Mouse (Mus musculus): ENCODE results near the gene Spock2. TPM values are rescaled to one million over a fixed set of nuclear protein-coding genes. Genes with fewer than 3 reads are reported as not detected.
A peak's percentile ranks its signal among the peaks of the same experiment; 100 is the strongest.
"Not testable (repeated sequence)": the region's sequence is repeated elsewhere in the genome, so short reads cannot be mapped to it uniquely, and the experiment has no call there.

The Spock2 gene
- polyA plus RNA-seq, 2 experiments = 7.6 to 17.7 TPM

- WGBS = 90% methylated on average over 2 of the region's 3 CpGs
- ATAC-seq (ENCODE audit: low FRiP score, low read depth) = no peak
These were observed 35.7 kb downstream of the Spock2 start for GRCm38 (mm10) chr10:60141656-60142160.

GRCm38 (mm10) chr10:60147510-60148047, 41.6 kb downstream of the Spock2 start:
- H3K27ac ChIP-seq (replicated peaks; ENCODE audit: low read depth, low read length); H3K9me3 ChIP-seq (ENCODE audit: control insufficient read depth, low read length); H3K36me3 ChIP-seq (ENCODE audit: control insufficient read depth, insufficient read depth, low read length); DNase-seq (ENCODE audit: low spot score); H3K27me3 ChIP-seq (ENCODE audit: control insufficient read depth, insufficient read depth, low read length); H3K4me3 ChIP-seq (replicated peaks; ENCODE audit: low read length); H3K4me1 ChIP-seq (ENCODE audit: control insufficient read depth, insufficient read depth, low read length); ATAC-seq (ENCODE audit: low FRiP score, low read depth); H3K9ac ChIP-seq (ENCODE audit: low read depth, low read length, severe bottlenecking); H3K4me2 ChIP-seq (replicated peaks; ENCODE audit: low read depth, low read length, severe bottlenecking): not testable (repeated sequence)
- 77% methylated on average over 10 of the region's 10 CpGs for WGBS

More at GRCm38 (mm10) chr10:60141656-60142160, 35.7 kb downstream of the Spock2 start:
- no peaks in the 10 kb centered on the region for H3K4me1 ChIP-seq (ENCODE audit: control insufficient read depth, insufficient read depth, low read length)
- no peak overlapping the region for H3K4me2 ChIP-seq (replicated peaks; ENCODE audit: low read depth, low read length, severe bottlenecking)
- DNase-seq (ENCODE audit: low spot score) = no peak
- TF ChIP-seq POLR2A (IDR thresholded peaks at IDR 0.05; ENCODE audit: borderline replicate concordance, extremely low read depth, insufficient read depth, insufficient read length) = no peak
- no peak overlapping the region for H3K4me3 ChIP-seq (replicated peaks; ENCODE audit: low read length)
- H3K27me3 ChIP-seq (ENCODE audit: control insufficient read depth, insufficient read depth, low read length) = no peaks in the 10 kb centered on the region
- no peak overlapping the region for H3K9ac ChIP-seq (ENCODE audit: low read depth, low read length, severe bottlenecking)
- no peaks in the 10 kb centered on the region for H3K9me3 ChIP-seq (ENCODE audit: control insufficient read depth, low read length)
- H3K36me3 ChIP-seq (ENCODE audit: control insufficient read depth, insufficient read depth, low read length) = no peaks in the 10 kb centered on the region
- no peak overlapping the region for H3K27ac ChIP-seq (replicated peaks; ENCODE audit: low read depth, low read length)

- peak; percentile 71; the same call in 1 of the 2 replicates for ATAC-seq (ENCODE audit: low FRiP score, low read depth)
- no peak for TF ChIP-seq POLR2A (IDR thresholded peaks at IDR 0.05; ENCODE audit: borderline replicate concordance, extremely low read depth, insufficient read depth, insufficient read length)
- no peaks in the 10 kb centered on the region for H3K36me3 ChIP-seq (ENCODE audit: control insufficient read depth, insufficient read depth, low read length)
- 3% methylated on average over 5 of the region's 5 CpGs for WGBS
- no peaks in the 10 kb centered on the region for H3K9me3 ChIP-seq (ENCODE audit: control insufficient read depth, low read length)
- H3K27me3 ChIP-seq (ENCODE audit: control insufficient read depth, insufficient read depth, low read length) = no peaks in the 10 kb centered on the region
- no peak overlapping the region for H3K27ac ChIP-seq (replicated peaks; ENCODE audit: low read depth, low read length)
- no peak overlapping the region for H3K4me3 ChIP-seq (replicated peaks; ENCODE audit: low read length)
- no peaks in the 10 kb centered on the region for H3K4me1 ChIP-seq (ENCODE audit: control insufficient read depth, insufficient read depth, low read length)
- no peak overlapping the region for H3K4me2 ChIP-seq (replicated peaks; ENCODE audit: low read depth, low read length, severe bottlenecking)
- DNase-seq (ENCODE audit: low spot score) = peak; percentile 87
- H3K9ac ChIP-seq (ENCODE audit: low read depth, low read length, severe bottlenecking) = no peak overlapping the region
These were observed 42.1 kb downstream of the Spock2 start for GRCm38 (mm10) chr10:60148087-60148486.

- DNase-seq (ENCODE audit: low spot score) = peak; percentile 19
- no peak overlapping the region for H3K27ac ChIP-seq (replicated peaks; ENCODE audit: low read depth, low read length)
- no peaks in the 10 kb centered on the region for H3K4me1 ChIP-seq (ENCODE audit: control insufficient read depth, insufficient read depth, low read length)
- H3K27me3 ChIP-seq (ENCODE audit: control insufficient read depth, insufficient read depth, low read length) = no peaks in the 10 kb centered on the region
- ATAC-seq (ENCODE audit: low FRiP score, low read depth) = no peak
- H3K4me2 ChIP-seq (replicated peaks; ENCODE audit: low read depth, low read length, severe bottlenecking) = no peak overlapping the region
- WGBS = 61% methylated on average over 6 of the region's 6 CpGs
- no peaks in the 10 kb centered on the region for H3K9me3 ChIP-seq (ENCODE audit: control insufficient read depth, low read length)
- no peak for TF ChIP-seq POLR2A (IDR thresholded peaks at IDR 0.05; ENCODE audit: borderline replicate concordance, extremely low read depth, insufficient read depth, insufficient read length)
- no peak overlapping the region for H3K4me3 ChIP-seq (replicated peaks; ENCODE audit: low read length)
- no peak overlapping the region for H3K9ac ChIP-seq (ENCODE audit: low read depth, low read length, severe bottlenecking)
- H3K36me3 ChIP-seq (ENCODE audit: control insufficient read depth, insufficient read depth, low read length) = no peaks in the 10 kb centered on the region
These were observed 45.2 kb downstream of the Spock2 start for GRCm38 (mm10) chr10:60151107-60151663.

- no peak overlapping the region for H3K9ac ChIP-seq (ENCODE audit: low read depth, low read length, severe bottlenecking)
- H3K27me3 ChIP-seq (ENCODE audit: control insufficient read depth, insufficient read depth, low read length) = no peaks in the 10 kb centered on the region
- H3K4me1 ChIP-seq (ENCODE audit: control insufficient read depth, insufficient read depth, low read length) = no peaks in the 10 kb centered on the region
- DNase-seq (ENCODE audit: low spot score) = no peak
- no peaks in the 10 kb centered on the region for H3K9me3 ChIP-seq (ENCODE audit: control insufficient read depth, low read length)
- ATAC-seq (ENCODE audit: low FRiP score, low read depth) = no peak
- no peak overlapping the region for H3K4me2 ChIP-seq (replicated peaks; ENCODE audit: low read depth, low read length, severe bottlenecking)
- TF ChIP-seq POLR2A (IDR thresholded peaks at IDR 0.05; ENCODE audit: borderline replicate concordance, extremely low read depth, insufficient read depth, insufficient read length) = no peak
- no peak overlapping the region for H3K4me3 ChIP-seq (replicated peaks; ENCODE audit: low read length)
- H3K27ac ChIP-seq (replicated peaks; ENCODE audit: low read depth, low read length) = no peak overlapping the region
- no peaks in the 10 kb centered on the region for H3K36me3 ChIP-seq (ENCODE audit: control insufficient read depth, insufficient read depth, low read length)
These were observed 50.0 kb downstream of the Spock2 start for GRCm38 (mm10) chr10:60156016-60156415.
